Mouse (Mus musculus) forelimb bud, embryonic 11.5 days (tissue): ENCODE results near the gene Vmn1r7.
"Not testable (repeated sequence)": the region's sequence is repeated elsewhere in the genome, so short reads cannot be mapped to it uniquely, and the experiment has no call there.

Experiments
- DNase-seq: peaks from one replicate; pipeline ENCODE4 v3.0.0-alpha.2; 2012; ENCODE audit warnings: low read depth, low spot score

The Vmn1r7 gene

DNA sequence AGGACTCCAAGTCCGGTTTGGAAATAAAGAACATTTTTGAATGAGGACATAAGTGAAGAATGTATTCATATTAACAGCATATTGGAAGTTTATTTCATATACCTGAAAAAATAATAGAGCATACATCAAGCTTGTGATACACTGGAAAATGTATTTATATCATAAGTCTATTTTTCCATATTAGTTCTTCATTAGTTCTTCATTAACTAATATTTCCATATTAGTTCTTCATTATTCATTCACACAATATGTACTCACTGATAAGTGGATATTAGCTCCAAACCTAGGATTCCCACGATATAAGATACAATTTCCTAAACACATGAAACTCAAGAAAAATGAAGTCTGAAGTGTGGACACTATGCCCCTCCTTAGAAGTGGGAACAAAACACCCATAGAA is at the start of gene Vmn1r7:
Gene Vmn1r7 (minus strand): TSS at position 101 of the 400 bp plus-strand sequence.
- DNase-seq, result not testable (repeated sequence)

DNA sequence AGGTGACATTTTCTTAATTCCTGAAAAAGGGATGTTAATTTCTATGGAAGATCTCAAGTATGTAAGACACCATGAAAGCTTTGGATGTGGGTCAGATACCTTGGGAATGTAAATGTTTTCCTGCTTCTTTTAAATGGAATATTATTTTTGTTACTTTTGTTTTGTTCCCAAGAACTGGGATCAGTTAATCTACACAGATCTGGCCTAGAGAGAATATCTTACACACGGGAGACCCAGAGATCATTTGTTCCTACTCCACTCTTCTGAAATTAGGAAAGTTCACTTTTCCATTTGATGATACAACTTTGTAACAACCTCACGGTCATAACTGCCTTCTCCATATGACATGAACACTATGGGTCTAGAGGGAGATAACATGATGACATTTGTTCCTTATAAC is 41.4 kb upstream of the Vmn1r7 start, which contains the start of gene Vmn1r9:
Gene Vmn1r9 (plus strand): TSS at position 301 of the 400 bp plus-strand sequence.
- no peak for DNase-seq

DNA sequence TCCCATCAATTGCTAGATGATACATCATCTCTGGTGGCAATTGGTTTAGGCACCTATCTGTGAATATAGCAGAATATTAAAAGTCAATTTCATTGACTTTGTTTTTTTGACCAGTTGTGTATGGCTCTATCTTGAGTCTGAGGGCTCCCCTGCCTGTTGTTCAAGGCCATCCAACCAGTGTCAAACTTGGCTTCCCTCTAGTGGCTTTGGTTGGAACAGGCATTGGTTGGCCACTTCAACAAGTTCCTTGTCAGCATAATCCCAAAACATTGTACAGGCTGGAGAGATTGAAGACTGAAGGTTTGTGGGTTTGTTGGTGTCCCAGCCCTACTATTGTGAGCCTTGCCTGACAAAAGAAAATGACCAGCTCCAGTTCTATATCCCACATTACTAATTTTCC is 38.6 kb upstream of the Vmn1r7 start:
- no peak for DNase-seq

DNA sequence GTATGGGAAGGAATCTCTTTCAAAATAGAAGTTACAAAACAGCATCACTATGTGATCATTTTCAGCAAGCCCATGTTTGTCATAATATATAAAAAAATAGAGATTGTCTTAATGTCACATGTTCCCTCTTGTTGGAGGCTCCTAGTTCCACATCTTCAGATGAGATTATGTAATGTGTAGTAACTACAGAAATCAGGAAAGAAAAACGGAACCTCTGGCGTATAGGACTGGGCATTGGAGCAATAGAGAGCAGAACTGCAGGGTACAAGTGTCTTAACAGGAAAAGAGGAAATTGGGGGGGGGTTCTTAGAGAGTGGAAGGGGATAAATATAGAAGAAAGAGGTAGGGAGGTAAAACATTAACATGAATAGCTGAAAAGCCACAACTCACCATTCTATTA is 9.6 kb upstream of the Vmn1r7 start:
- DNase-seq, result no peak

DNA sequence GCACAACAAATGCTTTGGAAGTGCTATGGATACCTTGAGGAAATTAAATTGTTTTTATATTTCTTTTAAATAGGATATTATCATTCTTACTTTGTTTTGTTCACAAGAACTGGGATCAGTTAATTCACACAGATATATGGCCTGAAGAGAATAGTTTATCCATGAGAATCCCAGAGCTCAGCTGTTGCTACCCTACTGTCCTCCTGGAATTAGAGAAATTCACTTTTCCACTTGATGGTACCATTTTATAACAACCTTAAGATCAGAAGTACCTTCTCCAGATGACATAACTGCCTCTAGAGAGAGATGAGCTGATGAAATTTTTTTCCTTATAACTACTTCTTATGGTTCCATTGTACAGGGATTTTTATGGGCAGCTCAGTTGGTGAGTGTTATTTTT is 6.9 kb upstream of the Vmn1r7 start, which contains the start of gene Vmn1r8:
Gene Vmn1r8 (plus strand): TSS at position 301 of the 400 bp plus-strand sequence.
- no peak for DNase-seq

DNA sequence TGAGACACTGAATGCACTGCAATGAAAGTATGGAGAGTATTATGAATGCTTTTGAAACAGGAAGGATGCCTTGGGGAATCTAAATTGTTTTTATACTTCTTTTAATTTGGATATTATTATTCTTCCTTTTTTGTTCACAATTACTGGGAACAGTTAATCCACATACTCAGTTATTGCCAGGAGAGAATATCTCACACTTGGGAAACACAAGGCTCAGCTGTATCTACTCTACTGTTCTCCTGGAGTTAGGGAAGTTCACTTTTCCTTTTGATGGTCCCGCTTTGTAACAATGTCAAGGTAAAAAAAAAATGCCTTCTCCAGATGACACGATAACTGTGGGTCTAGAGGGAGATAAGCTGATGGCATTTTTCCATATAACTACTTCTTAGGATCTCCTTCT is 28.2 kb downstream of the Vmn1r7 start, which contains the start of gene Vmn1r6:
Gene Vmn1r6 (plus strand): TSS at position 301 of the 400 bp plus-strand sequence.
- DNase-seq, result no peak
